Mouse (Mus musculus): ENCODE data around the gene Rgp1.

DNA sequence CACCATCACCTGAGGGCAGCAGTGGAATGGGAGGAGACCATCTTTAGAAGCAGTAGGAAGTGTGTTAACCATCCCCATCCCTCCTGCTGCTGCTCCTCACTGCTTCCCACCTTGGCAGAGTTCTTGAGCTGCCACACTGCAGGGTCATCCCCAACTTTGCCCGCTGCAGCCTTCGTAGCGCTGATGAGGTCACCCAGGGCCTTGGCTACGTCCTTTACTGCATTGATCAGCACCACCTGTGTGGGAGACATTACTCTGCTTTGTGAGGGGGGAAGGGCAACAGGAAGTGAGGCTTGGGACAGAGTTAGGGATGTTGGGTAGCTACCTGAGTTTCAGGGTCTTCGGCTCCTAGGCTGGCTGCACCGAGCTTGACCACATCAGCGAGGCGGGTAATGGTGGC, 42.9 kb upstream of the Rgp1 start:
- TF ChIP-seq EP300 (IDR thresholded peaks at IDR 0.05; ENCODE audit: insufficient read depth, low read depth, low read length) (no peak), CTCF (IDR thresholded peaks at IDR 0.05; ENCODE audit: low read depth, low read length) (no peak)

All from ES-Bruce4 (cell line).